Mouse (Mus musculus) hindbrain, embryonic 14.5 days (tissue): ENCODE data around the gene Dnmt3b. TPM values are rescaled to one million over a fixed set of nuclear protein-coding genes. Genes with fewer than 3 reads are reported as not detected.
"Not testable (repeated sequence)": the region's sequence is repeated elsewhere in the genome, so short reads cannot be mapped to it uniquely, and the experiment has no call there.

Experiments used
- ATAC-seq: fragments of 200-750 bp; cut with Nextera tagmentation; 2 replicates; pipeline ENCODE4 v1.8.0; 2017; ENCODE audit warnings: moderate number of reproducible peaks, mild to moderate bottlenecking, moderate TSS enrichment, moderate library complexity; ENCODE audit not compliant: low FRiP score
- DNase-seq: peaks from one replicate; pipeline ENCODE4 v3.0.0-alpha.2; 2015; ENCODE audit warnings: low spot score
- H3K27ac ChIP-seq: fragments of 300-500 bp; sonication (generic); 2 replicates; pipeline ENCODE4 v1.5.1; 2014; ENCODE audit warnings: mild to moderate bottlenecking, moderate library complexity
- H3K27me3 ChIP-seq: fragments of 300-500 bp; sonication (generic); 2 replicates; pipeline ENCODE4 v1.6.1; 2014; ENCODE audit warnings: mild to moderate bottlenecking, low read length, mixed read lengths; ENCODE audit not compliant: control insufficient read depth, insufficient read depth
- H3K36me3 ChIP-seq: fragments of 300-500 bp; sonication (generic); replicated peaks from 2 replicates; pipeline ENCODE4 v1.6.1; 2014; ENCODE audit not compliant: control insufficient read depth, insufficient read depth
- H3K4me1 ChIP-seq: fragments of 300-500 bp; sonication (generic); replicated peaks from 2 replicates; pipeline ENCODE4 v1.6.1; 2014; ENCODE audit warnings: antibody characterized with exemption, low read length, mixed read lengths; ENCODE audit not compliant: control insufficient read depth, insufficient read depth
- H3K4me2 ChIP-seq: fragments of 300-500 bp; sonication (generic); replicated peaks from 2 replicates; pipeline ENCODE4 v1.6.1; 2014; ENCODE audit warnings: mild to moderate bottlenecking, moderate library complexity
- H3K4me3 ChIP-seq: fragments of 300-500 bp; sonication (generic); replicated peaks from 2 replicates; pipeline ENCODE4 v1.5.1; 2014; ENCODE audit warnings: mild to moderate bottlenecking, low read length
- H3K9ac ChIP-seq: fragments of 300-500 bp; sonication (generic); 2 replicates; pipeline ENCODE4 v1.6.1; 2014
- H3K9me3 ChIP-seq: fragments of 300-500 bp; sonication (generic); 2 replicates; pipeline ENCODE4 v1.6.1; 2016; ENCODE audit warnings: low read length; ENCODE audit not compliant: control insufficient read depth
- WGBS: fragments of 180-500 bp; shearing (Covaris S2); extraction: QIAGEN DNeasy Blood & Tissue Kit; methylation state at CpG from one replicate; pipeline ENCODE4 v1.1.7; 2014; 5-methylcytosine and 5-hydroxymethylcytosine counted together
- polyA plus RNA-seq: library from polyadenylated mRNA; unstranded; fragments of >200 nt; fragmentation: Nextera tagmentation; extraction: Ambion mirVana; gene quantifications from 2 replicates; pipeline ENCODE4 v1.2.1, GENCODE M21; 2014

Dnmt3b gene
- polyA plus RNA-seq, 1 experiment from 2014 or later, result 4.2 TPM

GRCm38 (mm10) chr2:153679959-153680358 lies 30.7 kb downstream of the Dnmt3b start:
- no peak for ATAC-seq
- H3K27ac ChIP-seq, result no peak overlapping the region
- H3K9me3 ChIP-seq, result no peaks in the 10 kb centered on the region
- no peak for DNase-seq
- H3K36me3 ChIP-seq, result 0 out of 2 replicates have a peak, but pooled peaks cover 4% of the 10 kb centered on the region
- no peak overlapping the region for H3K4me3 ChIP-seq
- H3K27me3 ChIP-seq, result no peaks in the 10 kb centered on the region
- WGBS, result 91% methylated on average over 1 of the region's 1 CpGs
- H3K9ac ChIP-seq, result no peak overlapping the region
- H3K4me1 ChIP-seq, result no peaks in the 10 kb centered on the region
- H3K4me2 ChIP-seq, result no peak overlapping the region

GRCm38 (mm10) chr2:153693413-153693812 lies 44.2 kb downstream of the Dnmt3b start:
- H3K36me3 ChIP-seq, H3K9me3 ChIP-seq, H3K27ac ChIP-seq, H3K27me3 ChIP-seq, H3K4me3 ChIP-seq, H3K4me2 ChIP-seq, H3K9ac ChIP-seq, DNase-seq, ATAC-seq, H3K4me1 ChIP-seq: not testable (repeated sequence)
- 90% methylated on average over 6 of the region's 7 CpGs for WGBS

GRCm38 (mm10) chr2:153694462-153695085 lies 45.3 kb downstream of the Dnmt3b start:
- no peak overlapping the region for H3K4me3 ChIP-seq
- DNase-seq (no peak), ATAC-seq (no peak)
- H3K9ac ChIP-seq, result no peak overlapping the region
- WGBS, result 69% methylated on average over 19 of the region's 19 CpGs
- no peaks in the 10 kb centered on the region for H3K27me3 ChIP-seq
- H3K4me2 ChIP-seq, result no peak overlapping the region
- no peaks in the 10 kb centered on the region for H3K36me3 ChIP-seq
- no peak overlapping the region for H3K27ac ChIP-seq
- H3K4me1 ChIP-seq, result no peaks in the 10 kb centered on the region
- no peaks in the 10 kb centered on the region for H3K9me3 ChIP-seq

- Histone ChIP-seq H3K4me1 (no peaks in the 10 kb centered on the region), H3K9me3 (no peaks in the 10 kb centered on the region), H3K27ac (no peak within 1 kb of the TSS), H3K9ac (no peak within 1 kb of the TSS), H3K36me3 (no peaks in the 10 kb centered on the region), H3K27me3 (no peaks in the 10 kb centered on the region), H3K4me3 (no peak within 1 kb of the TSS), H3K4me2 (no peak within 1 kb of the TSS)
- DNase-seq (no peak), ATAC-seq (no peak)
Measured at GRCm38 (mm10) chr2:153696352-153696751, 47.1 kb downstream of the Dnmt3b start, which contains the start of gene Dnmt3c. Dnmt3c (plus strand) TSS chr2:153696652.

- Histone ChIP-seq H3K9ac (no peak overlapping the region), H3K36me3 (no peaks in the 10 kb centered on the region), H3K4me2 (no peak overlapping the region), H3K27me3 (no peaks in the 10 kb centered on the region), H3K27ac (no peak overlapping the region), H3K4me3 (no peak overlapping the region), H3K9me3 (no peaks in the 10 kb centered on the region), H3K4me1 (no peaks in the 10 kb centered on the region)
- WGBS, result 48% methylated on average over 6 of the region's 6 CpGs
- ATAC-seq (no peak), DNase-seq (no peak)
Measured at GRCm38 (mm10) chr2:153703389-153703788, 54.1 kb downstream of the Dnmt3b start.

GRCm38 (mm10) chr2:153710701-153711330 lies 61.6 kb downstream of the Dnmt3b start:
- ATAC-seq, result no peak
- H3K9me3 ChIP-seq, result no peaks in the 10 kb centered on the region
- no peaks in the 10 kb centered on the region for H3K27me3 ChIP-seq
- DNase-seq, result peak; percentile 55
- peaks cover 7% of the 10 kb centered on the region; the same call in 1 of the 2 replicates for H3K4me1 ChIP-seq
- no peak overlapping the region for H3K4me3 ChIP-seq
- WGBS, result 56% methylated on average over 8 of the region's 8 CpGs
- H3K9ac ChIP-seq, result no peak overlapping the region
- no peak overlapping the region for H3K4me2 ChIP-seq
- no peak overlapping the region for H3K27ac ChIP-seq
- H3K36me3 ChIP-seq, result no peaks in the 10 kb centered on the region

GRCm38 (mm10) chr2:153712646-153713091 lies 63.4 kb downstream of the Dnmt3b start:
- peak; percentile 39 for DNase-seq
- H3K4me3 ChIP-seq, result no peak overlapping the region
- peak; percentile 71 for ATAC-seq
- peaks cover 7% of the 10 kb centered on the region; the same call in 1 of the 2 replicates for H3K4me1 ChIP-seq
- H3K27ac ChIP-seq, result peak overlapping the region; percentile 62
- H3K4me2 ChIP-seq, result no peak overlapping the region
- H3K9ac ChIP-seq, result no peak overlapping the region
- WGBS, result 9% methylated on average over 3 of the region's 3 CpGs
- no peaks in the 10 kb centered on the region for H3K36me3 ChIP-seq
- no peaks in the 10 kb centered on the region for H3K27me3 ChIP-seq
- no peaks in the 10 kb centered on the region for H3K9me3 ChIP-seq

GRCm38 (mm10) chr2:153713227-153713626 lies 64.0 kb downstream of the Dnmt3b start:
- WGBS, result 14% methylated on average over 4 of the region's 4 CpGs
- no peaks in the 10 kb centered on the region for H3K9me3 ChIP-seq
- no peak overlapping the region for H3K4me3 ChIP-seq

GRCm38 (mm10) chr2:153717861-153718260 lies 68.6 kb downstream of the Dnmt3b start:
- not testable (repeated sequence) for H3K4me3 ChIP-seq, DNase-seq, H3K36me3 ChIP-seq, H3K9me3 ChIP-seq, ATAC-seq, H3K4me2 ChIP-seq, H3K27ac ChIP-seq, H3K27me3 ChIP-seq, H3K9ac ChIP-seq, H3K4me1 ChIP-seq
- 78% methylated on average over 3 of the region's 3 CpGs for WGBS

More at GRCm38 (mm10) chr2:153713227-153713626, 64.0 kb downstream of the Dnmt3b start:
- Histone ChIP-seq H3K4me2 (no peak overlapping the region), H3K9ac (no peak overlapping the region), H3K27ac (peak overlapping the region; percentile 62), H3K27me3 (no peaks in the 10 kb centered on the region), H3K36me3 (no peaks in the 10 kb centered on the region), H3K4me1 (peaks cover 7% of the 10 kb centered on the region; the same call in 1 of the 2 replicates)
- DNase-seq, result peak; percentile 61
- peak; percentile 89 for ATAC-seq
